Mouse (Mus musculus) MEL (cell line): ENCODE measurements around the gene Cys1. TPM values are rescaled to one million over a fixed set of nuclear protein-coding genes. Genes with fewer than 3 reads are reported as not detected.

Experiments used
- BHLHE40 ChIP-seq: IDR thresholded peaks from 2 replicates; pipeline ENCODE4 v1.6.1; 2012; ENCODE audit warnings: low read depth, mild to moderate bottlenecking, inconsistent platforms, low read length, improper control_type of control experiment, borderline replicate concordance
- CHD1 ChIP-seq: IDR thresholded peaks from 2 replicates; pipeline ENCODE4 v1.6.1; 2012; ENCODE audit warnings: low read depth, mild to moderate bottlenecking, inconsistent platforms, low read length, improper control_type of control experiment
- CHD2 ChIP-seq: IDR thresholded peaks from 2 replicates; pipeline ENCODE4 v1.6.1; 2011; ENCODE audit warnings: low read length, improper control_type of control experiment
- CTCF ChIP-seq, 3 experiments: IDR thresholded peaks in 2 of 3; conservative IDR thresholded peaks in 1 of 3; 2 replicates each; pipeline ENCODE4 v1.5.1; 2011 to 2012; ENCODE audit warnings: low read length in 3 of 3, low read depth in 2 of 3, mild to moderate bottlenecking in 2 of 3, improper control_type of control experiment in 1 of 3, inconsistent platforms in 1 of 3, mixed read lengths in 1 of 3, moderate library complexity in 1 of 3; ENCODE audit not compliant: control insufficient read depth in 1 of 3, insufficient read depth in 1 of 3, poor library complexity in 1 of 3, severe bottlenecking in 1 of 3
- E2F4 ChIP-seq: IDR thresholded peaks from 2 replicates; pipeline ENCODE4 v1.6.1; 2011; ENCODE audit warnings: low read depth, low read length, improper control_type of control experiment, borderline replicate concordance
- ELF1 ChIP-seq: IDR thresholded peaks from 2 replicates; pipeline ENCODE4 v1.6.1; 2014; ENCODE audit warnings: low read depth, mild to moderate bottlenecking, inconsistent platforms, low read length, improper control_type of control experiment, moderate library complexity
- ETS1 ChIP-seq: IDR thresholded peaks from 2 replicates; pipeline ENCODE4 v1.6.1; 2012; ENCODE audit warnings: low read depth, mild to moderate bottlenecking, inconsistent platforms, low read length, improper control_type of control experiment, moderate library complexity
- GABPA ChIP-seq: IDR thresholded peaks from 2 replicates; pipeline ENCODE4 v1.6.1; 2012; ENCODE audit warnings: low read depth, mild to moderate bottlenecking, inconsistent platforms, low read length, improper control_type of control experiment, moderate library complexity
- GATA1 ChIP-seq: IDR thresholded peaks from 2 replicates; pipeline ENCODE4 v1.6.1; 2011; ENCODE audit warnings: low read depth, low read length, improper control_type of control experiment
- JUND ChIP-seq: IDR thresholded peaks from 2 replicates; pipeline ENCODE4 v1.6.1; 2011; ENCODE audit warnings: low read depth, mild to moderate bottlenecking, improper control_type of control experiment, low read length
- MAX ChIP-seq: IDR thresholded peaks from 2 replicates; pipeline ENCODE4 v1.6.1; 2011; ENCODE audit warnings: low read length, improper control_type of control experiment
- MXI1 ChIP-seq: IDR thresholded peaks from 2 replicates; pipeline ENCODE4 v1.6.1; 2011; ENCODE audit warnings: mild to moderate bottlenecking, low read depth, low read length, improper control_type of control experiment
- MYC ChIP-seq: IDR thresholded peaks from 2 replicates; pipeline ENCODE4 v1.6.1; 2011; ENCODE audit warnings: low read depth, mild to moderate bottlenecking, low read length, improper control_type of control experiment, moderate library complexity
- NELFE ChIP-seq: IDR thresholded peaks from 2 replicates; pipeline ENCODE4 v1.6.1; 2011; ENCODE audit warnings: low read depth, low read length, improper control_type of control experiment
- NRF1 ChIP-seq: IDR thresholded peaks from 2 replicates; pipeline ENCODE4 v1.6.1; 2014; ENCODE audit warnings: low read depth, mild to moderate bottlenecking, inconsistent platforms, low read length, improper control_type of control experiment, moderate library complexity; ENCODE audit not compliant: poor library complexity, insufficient read depth, severe bottlenecking
- RAD21 ChIP-seq: IDR thresholded peaks from 2 replicates; pipeline ENCODE4 v1.6.1; 2011; ENCODE audit warnings: mild to moderate bottlenecking, low read depth, low read length, improper control_type of control experiment
- RCOR1 ChIP-seq: IDR thresholded peaks from 2 replicates; pipeline ENCODE4 v1.6.1; 2012; ENCODE audit warnings: low read depth, mild to moderate bottlenecking, inconsistent platforms, low read length, improper control_type of control experiment
- TAL1 ChIP-seq: IDR thresholded peaks from 2 replicates; pipeline ENCODE4 v1.6.1; 2012; ENCODE audit warnings: mild to moderate bottlenecking, inconsistent platforms, low read length, moderate library complexity, mixed read lengths
- TBP ChIP-seq: IDR thresholded peaks from 2 replicates; pipeline ENCODE4 v1.8.0; 2011; ENCODE audit warnings: low read depth, low read length, improper control_type of control experiment
- UBTF ChIP-seq: IDR thresholded peaks from 2 replicates; pipeline ENCODE4 v1.6.1; 2012; ENCODE audit warnings: low read depth, mild to moderate bottlenecking, inconsistent platforms, low read length, improper control_type of control experiment, moderate library complexity, borderline replicate concordance; ENCODE audit not compliant: insufficient read depth
- USF2 ChIP-seq, 2 experiments: IDR thresholded peaks; 2 replicates each; pipeline ENCODE4 v1.6.1; 2011 to 2012; ENCODE audit warnings: improper control_type of control experiment in 2 of 2, low read length in 2 of 2, borderline replicate concordance in 1 of 2, inconsistent platforms in 1 of 2, low read depth in 1 of 2, mild to moderate bottlenecking in 1 of 2; ENCODE audit not compliant: insufficient read depth in 1 of 2
- ZC3H11A ChIP-seq: IDR thresholded peaks from 2 replicates; pipeline ENCODE4 v1.6.1; 2012; ENCODE audit warnings: low read depth, mild to moderate bottlenecking, inconsistent platforms, low read length, improper control_type of control experiment
- ZKSCAN1 ChIP-seq: IDR thresholded peaks from 2 replicates; pipeline ENCODE4 v1.6.1; 2012; ENCODE audit warnings: low read depth, mild to moderate bottlenecking, inconsistent platforms, low read length, improper control_type of control experiment, moderate library complexity
- ZNF384 ChIP-seq: IDR thresholded peaks from 2 replicates; pipeline ENCODE4 v1.6.1; 2012; ENCODE audit warnings: low read depth, mild to moderate bottlenecking, inconsistent platforms, low read length, improper control_type of control experiment
- polyA plus RNA-seq, 2 experiments: library from polyadenylated mRNA; stranded (reverse) in 1 of 2; unstranded in 1 of 2; fragments of >175 nt in 1 of 2; fragments of >200 nt in 1 of 2; gene quantifications; 2 replicates each; pipeline versions ENCODE4 v1.2.1 to v1.2.4; 2012; ENCODE audit warnings: low replicate concordance in 2 of 2, low read depth in 1 of 2; ENCODE audit not compliant: insufficient read length in 2 of 2, insufficient read depth in 1 of 2, missing spikeins in 1 of 2
- total RNA-seq: library from RNA; depleted of rRNA; stranded (reverse); fragments of 300-350 nt; gene quantifications from 2 replicates; pipeline ENCODE4 v1.2.3, GENCODE M21; 2012

The Cys1 gene
- total and polyA plus RNA-seq, 3 experiments, result not detected

- no peak for TF ChIP-seq UBTF
- TF ChIP-seq E2F4, result peak; percentile 97
- no peak for TF ChIP-seq RCOR1
- TF ChIP-seq ETS1, result peak; percentile 56
- no peak for TF ChIP-seq TAL1
- TF ChIP-seq GATA1, result no peak
- TF ChIP-seq ELF1, result 0 out of 2 replicates have a peak, but pooled peaks have one; percentile 49
- TF ChIP-seq JUND, result no peak
- TF ChIP-seq BHLHE40, result no peak
- peak; percentile 93 for TF ChIP-seq TBP
- no peak; the same call in 1 of the 2 replicates for TF ChIP-seq ZKSCAN1
- TF ChIP-seq GABPA, result no peak
- no peak for TF ChIP-seq ZNF384
- TF ChIP-seq MXI1, result peak; percentile 59
- 0 out of 2 replicates have a peak, but pooled peaks have one; percentile 40 for TF ChIP-seq MYC
- no peak for TF ChIP-seq ZC3H11A
- peak; percentile 86 for TF ChIP-seq NRF1
- TF ChIP-seq CTCF (IDR thresholded peaks at IDR 0.05 in 2 of 3, conservative IDR thresholded peaks at IDR 0.05 in 1 of 3; ENCODE audit: control insufficient read depth in 1 of 3, insufficient read depth in 1 of 3, low read depth in 2 of 3, low read length in 3 of 3, poor library complexity in 1 of 3, severe bottlenecking in 1 of 3), result peak; percentile 76 to 90 (median 79)
- TF ChIP-seq MAX, result peak; percentile 56; the same call in 1 of the 2 replicates
- TF ChIP-seq CHD2, result no peak
- no peak for TF ChIP-seq USF2 (IDR thresholded peaks at IDR 0.05; ENCODE audit: borderline replicate concordance in 1 of 2, insufficient read depth in 1 of 2, low read depth in 1 of 2, low read length in 2 of 2)
- TF ChIP-seq CHD1, result no peak
- peak; percentile 99 for TF ChIP-seq NELFE
- TF ChIP-seq RAD21, result peak; percentile 23
- TF ChIP-seq, all 39 proteins: peak for 19
Observed at GRCm38 (mm10) chr12:24707954-24708823, 26.6 kb upstream of the Cys1 start, which contains the start of gene Rrm2 (continued).
